Mouse (Mus musculus) forebrain, embryonic 14.5 days (tissue): Measurements from ENCODE around the gene Syt13. TPM values are rescaled to one million over a fixed set of nuclear protein-coding genes. Genes with fewer than 3 reads are reported as not detected.

Experiments used
- ATAC-seq: fragments of 200-750 bp; cut with Nextera tagmentation; 2 replicates; pipeline ENCODE4 v1.8.0; 2017; ENCODE audit warnings: mild to moderate bottlenecking, moderate library complexity
- DNase-seq: peaks from one replicate; pipeline ENCODE4 v3.0.0-alpha.2; 2015; ENCODE audit warnings: low spot score
- H3K27ac ChIP-seq: fragments of 300-500 bp; sonication (generic); 2 replicates; pipeline ENCODE4 v1.5.1; 2014; ENCODE audit warnings: low read depth, mild to moderate bottlenecking, control low read depth, low read length, moderate library complexity
- H3K27me3 ChIP-seq: fragments of 300-500 bp; sonication (generic); replicated peaks from 2 replicates; pipeline ENCODE4 v1.6.1; 2014; ENCODE audit warnings: low read length, control low read depth, mixed read lengths; ENCODE audit not compliant: control insufficient read depth, insufficient read depth
- H3K36me3 ChIP-seq: fragments of 300-500 bp; sonication (generic); 2 replicates; pipeline ENCODE4 v1.6.1; 2014; ENCODE audit warnings: low read length, control low read depth; ENCODE audit not compliant: control insufficient read depth, insufficient read depth
- H3K4me1 ChIP-seq: fragments of 300-500 bp; sonication (generic); 2 replicates; pipeline ENCODE4 v1.6.1; 2014; ENCODE audit warnings: antibody characterized with exemption, low read length, control low read depth; ENCODE audit not compliant: control insufficient read depth, insufficient read depth
- H3K4me2 ChIP-seq: fragments of 300-500 bp; sonication (generic); 2 replicates; pipeline ENCODE4 v1.6.1; 2014; ENCODE audit warnings: mild to moderate bottlenecking, control low read depth, low read length
- H3K4me3 ChIP-seq: fragments of 300-500 bp; sonication (generic); 2 replicates; pipeline ENCODE4 v1.5.1; 2014; ENCODE audit warnings: low read depth, low read length, control low read depth
- H3K9ac ChIP-seq: fragments of 300-500 bp; sonication (generic); 2 replicates; pipeline ENCODE4 v1.6.1; 2014; ENCODE audit warnings: mild to moderate bottlenecking, low read length, control low read depth, moderate library complexity
- H3K9me3 ChIP-seq: fragments of 300-500 bp; sonication (generic); replicated peaks from 2 replicates; pipeline ENCODE4 v1.6.1; 2016; ENCODE audit warnings: low read length, control low read depth, mixed read lengths; ENCODE audit not compliant: control insufficient read depth
- WGBS: fragments of 180-500 bp; shearing (Covaris S2); extraction: QIAGEN DNeasy Blood & Tissue Kit; methylation state at CpG from one replicate; pipeline ENCODE4 v1.1.7; 2014; 5-methylcytosine and 5-hydroxymethylcytosine counted together
- polyA plus RNA-seq: library from polyadenylated mRNA; unstranded; fragments of >200 nt; fragmentation: Nextera tagmentation; extraction: Ambion mirVana; gene quantifications from 2 replicates; pipeline ENCODE4 v1.2.1, GENCODE M21; 2014

The Syt13 gene
- polyA plus RNA-seq, 1 experiment from 2014 or later, result 35.4 TPM

- peaks cover 16% of the 10 kb centered on the region for H3K36me3 ChIP-seq
- ATAC-seq (no peak), DNase-seq (no peak)
- no peaks in the 10 kb centered on the region for H3K27me3 ChIP-seq
- H3K9me3 ChIP-seq, result no peaks in the 10 kb centered on the region
- H3K4me1 ChIP-seq, result no peaks in the 10 kb centered on the region
- 82% methylated on average over 8 of the region's 8 CpGs for WGBS
- no peak overlapping the region for H3K9ac ChIP-seq
- H3K4me3 ChIP-seq, result no peak overlapping the region
- no peak overlapping the region for H3K27ac ChIP-seq
- no peak overlapping the region for H3K4me2 ChIP-seq
Observed at GRCm38 (mm10) chr2:92982591-92983272, 67.8 kb downstream of the Syt13 start.

GRCm38 (mm10) chr2:92983273-92983620 is 68.3 kb downstream of the Syt13 start:
- H3K4me1 ChIP-seq, result peaks cover 1% of the 10 kb centered on the region
- no peak overlapping the region for H3K27ac ChIP-seq
- no peak overlapping the region for H3K4me2 ChIP-seq
- peaks cover 13% of the 10 kb centered on the region for H3K36me3 ChIP-seq
- H3K9me3 ChIP-seq, result no peaks in the 10 kb centered on the region
- DNase-seq (no peak), ATAC-seq (no peak)
- H3K27me3 ChIP-seq, result no peaks in the 10 kb centered on the region
- no peak overlapping the region for H3K4me3 ChIP-seq
- WGBS, result 90% methylated on average over 4 of the region's 4 CpGs
- no peak overlapping the region for H3K9ac ChIP-seq

GRCm38 (mm10) chr2:92984321-92985108 is 69.6 kb downstream of the Syt13 start:
- WGBS, result 90% methylated on average over 7 of the region's 7 CpGs
- no peaks in the 10 kb centered on the region for H3K27me3 ChIP-seq
- no peak overlapping the region for H3K9ac ChIP-seq
- H3K27ac ChIP-seq, result no peak overlapping the region
- no peak overlapping the region for H3K4me2 ChIP-seq
- peaks cover 6% of the 10 kb centered on the region for H3K4me1 ChIP-seq
- DNase-seq (no peak), ATAC-seq (no peak)
- H3K36me3 ChIP-seq, result peaks cover 14% of the 10 kb centered on the region
- H3K4me3 ChIP-seq, result no peak overlapping the region
- no peaks in the 10 kb centered on the region for H3K9me3 ChIP-seq

- no peaks in the 10 kb centered on the region for H3K9me3 ChIP-seq
- H3K9ac ChIP-seq, result no peak overlapping the region
- peaks cover 6% of the 10 kb centered on the region for H3K4me1 ChIP-seq
- no peak for ATAC-seq
- whole genome bisulfite sequencing, result 83% methylated on average over 2 of the region's 2 CpGs
- no peak overlapping the region for H3K4me3 ChIP-seq
- DNase-seq, result no peak
- no peaks in the 10 kb centered on the region for H3K27me3 ChIP-seq
- H3K27ac ChIP-seq, result no peak overlapping the region
- peaks cover 14% of the 10 kb centered on the region for H3K36me3 ChIP-seq
- no peak overlapping the region for H3K4me2 ChIP-seq
Observed at GRCm38 (mm10) chr2:92985171-92985570, 70.3 kb downstream of the Syt13 start.

- peaks cover 14% of the 10 kb centered on the region for H3K36me3 ChIP-seq
- no peaks in the 10 kb centered on the region for H3K27me3 ChIP-seq
- DNase-seq (no peak), ATAC-seq (no peak)
- 54% methylated on average over 7 of the region's 7 CpGs for WGBS
- H3K4me1 ChIP-seq, result peaks cover 6% of the 10 kb centered on the region
- no peaks in the 10 kb centered on the region for H3K9me3 ChIP-seq
- no peak overlapping the region for H3K9ac ChIP-seq
- no peak overlapping the region for H3K4me3 ChIP-seq
- no peak overlapping the region for H3K4me2 ChIP-seq
- H3K27ac ChIP-seq, result no peak overlapping the region
Observed at GRCm38 (mm10) chr2:92985600-92985999, 70.7 kb downstream of the Syt13 start.

- Histone ChIP-seq H3K36me3 (peaks cover 14% of the 10 kb centered on the region), H3K4me2 (no peak overlapping the region), H3K9me3 (no peaks in the 10 kb centered on the region), H3K27ac (no peak overlapping the region), H3K9ac (no peak overlapping the region), H3K27me3 (no peaks in the 10 kb centered on the region), H3K4me3 (no peak overlapping the region), H3K4me1 (peaks cover 6% of the 10 kb centered on the region)
- WGBS, result 88% methylated on average over 7 of the region's 7 CpGs
- DNase-seq (no peak), ATAC-seq (no peak)
Observed at GRCm38 (mm10) chr2:92987108-92987618, 72.3 kb downstream of the Syt13 start.

GRCm38 (mm10) chr2:92987901-92988631 is 73.2 kb downstream of the Syt13 start:
- Histone ChIP-seq H3K36me3 (peaks cover 22% of the 10 kb centered on the region), H3K4me2 (0 out of 2 replicates have a peak overlapping the region, but pooled peaks have one; percentile 7), H3K4me3 (no peak overlapping the region), H3K27ac (no peak overlapping the region; the same call in 1 of the 2 replicates), H3K4me1 (peaks cover 6% of the 10 kb centered on the region), H3K9me3 (no peaks in the 10 kb centered on the region), H3K9ac (peak overlapping the region; percentile 21; the same call in 1 of the 2 replicates), H3K27me3 (no peaks in the 10 kb centered on the region)
- peak; percentile 91 for ATAC-seq
- 19% methylated on average over 18 of the region's 19 CpGs for WGBS
- peak; percentile 75 for DNase-seq

GRCm38 (mm10) chr2:92989593-92989992 is 74.7 kb downstream of the Syt13 start:
- 83% methylated on average over 9 of the region's 9 CpGs for WGBS
- no peak overlapping the region for H3K27ac ChIP-seq
- H3K9ac ChIP-seq, result no peak overlapping the region
- no peaks in the 10 kb centered on the region for H3K9me3 ChIP-seq
- ATAC-seq (no peak), DNase-seq (no peak)
- H3K4me1 ChIP-seq, result peaks cover 6% of the 10 kb centered on the region
- no peak overlapping the region for H3K4me2 ChIP-seq
- H3K4me3 ChIP-seq, result no peak overlapping the region
- peaks cover 27% of the 10 kb centered on the region for H3K36me3 ChIP-seq
- H3K27me3 ChIP-seq, result no peaks in the 10 kb centered on the region
